Mouse (Mus musculus) forebrain, embryonic 12.5 days (tissue): ENCODE measurements at regions not wholly inside any gene's neighbourhood (a gene's known extent, or its start where the extent isn't known, plus 50 kb on each side); places are given as distances from the start of the nearest gene placed in this dataset.

Experiments used
- ATAC-seq: fragments of 200-750 bp; cut with Nextera tagmentation; 2 replicates; pipeline ENCODE4 v1.8.0; 2017; ENCODE audit warnings: moderate TSS enrichment; ENCODE audit not compliant: low FRiP score
- H3K27ac ChIP-seq: fragments of 300-500 bp; sonication (generic); 2 replicates; pipeline ENCODE4 v1.5.1; 2016; ENCODE audit warnings: mild to moderate bottlenecking
- H3K27me3 ChIP-seq: fragments of 300-500 bp; sonication (generic); 2 replicates; pipeline ENCODE4 v1.6.1; 2016; ENCODE audit warnings: mild to moderate bottlenecking
- H3K36me3 ChIP-seq: fragments of 300-500 bp; sonication (generic); replicated peaks from 2 replicates; pipeline ENCODE4 v1.6.1; 2016; ENCODE audit warnings: mild to moderate bottlenecking
- H3K4me1 ChIP-seq: fragments of 300-500 bp; sonication (generic); 2 replicates; pipeline ENCODE4 v1.6.1; 2016
- H3K4me2 ChIP-seq: fragments of 300-500 bp; sonication (generic); 2 replicates; pipeline ENCODE4 v1.6.1; 2016; ENCODE audit warnings: mild to moderate bottlenecking, moderate library complexity
- H3K4me3 ChIP-seq: fragments of 300-500 bp; sonication (generic); replicated peaks from 2 replicates; pipeline ENCODE4 v1.5.1; 2016; ENCODE audit warnings: mild to moderate bottlenecking
- H3K9ac ChIP-seq: fragments of 300-500 bp; sonication (generic); 2 replicates; pipeline ENCODE4 v1.6.1; 2016; ENCODE audit warnings: mild to moderate bottlenecking
- H3K9me3 ChIP-seq: fragments of 300-500 bp; sonication (generic); 2 replicates; pipeline ENCODE4 v1.6.1; 2016
- WGBS: fragments of 180-500 bp; shearing (Covaris S2); methylation state at CpG from one replicate; pipeline ENCODE4 v1.1.7; 2016; 5-methylcytosine and 5-hydroxymethylcytosine counted together

- Histone ChIP-seq H3K4me1 (no peaks in the 10 kb centered on the region), H3K9ac (no peak overlapping the region), H3K4me3 (no peak overlapping the region), H3K36me3 (no peaks in the 10 kb centered on the region), H3K27ac (no peak overlapping the region), H3K4me2 (no peak overlapping the region), H3K27me3 (no peaks in the 10 kb centered on the region), H3K9me3 (no peaks in the 10 kb centered on the region)
- ATAC-seq: no peak
- WGBS: 51% methylated on average over 2 of the region's 2 CpGs
Measured at GRCm38 (mm10) chr2:46678366-46678765, 1561.2 kb upstream of the Zeb2 start.

GRCm38 (mm10) chr2:46669517-46670291 lies 1552.5 kb upstream of the Zeb2 start:
- no peak overlapping the region for H3K4me2 ChIP-seq
- peaks cover 18% of the 10 kb centered on the region for H3K4me1 ChIP-seq
- H3K9ac ChIP-seq: no peak overlapping the region
- H3K27me3 ChIP-seq: no peaks in the 10 kb centered on the region
- no peak for ATAC-seq
- no peaks in the 10 kb centered on the region for H3K9me3 ChIP-seq
- H3K4me3 ChIP-seq: no peak overlapping the region
- no peaks in the 10 kb centered on the region for H3K36me3 ChIP-seq
- H3K27ac ChIP-seq: no peak overlapping the region
- WGBS: 79% methylated on average over 13 of the region's 13 CpGs

GRCm38 (mm10) chr2:46666990-46667337 lies 1549.8 kb upstream of the Zeb2 start:
- Histone ChIP-seq H3K9me3 (no peaks in the 10 kb centered on the region), H3K9ac (no peak overlapping the region), H3K4me1 (peaks cover 20% of the 10 kb centered on the region), H3K27ac (no peak overlapping the region), H3K27me3 (no peaks in the 10 kb centered on the region), H3K4me2 (peak overlapping the region; percentile 21), H3K36me3 (no peaks in the 10 kb centered on the region), H3K4me3 (no peak overlapping the region)
- 11% methylated on average over 3 of the region's 3 CpGs for WGBS
- peak; percentile 52 for ATAC-seq

- no peaks in the 10 kb centered on the region for H3K36me3 ChIP-seq
- ATAC-seq: peak; percentile 82
- H3K4me3 ChIP-seq: no peak overlapping the region
- no peaks in the 10 kb centered on the region for H3K9me3 ChIP-seq
- no peaks in the 10 kb centered on the region for H3K27me3 ChIP-seq
- WGBS: 28% methylated on average over 10 of the region's 10 CpGs
- H3K4me2 ChIP-seq: peak overlapping the region; percentile 21
- 0 out of 2 replicates have a peak overlapping the region, but pooled peaks have one; percentile 13 for H3K27ac ChIP-seq
- no peak overlapping the region for H3K9ac ChIP-seq
- peaks cover 20% of the 10 kb centered on the region for H3K4me1 ChIP-seq
Measured at GRCm38 (mm10) chr2:46666084-46666989, 1549.1 kb upstream of the Zeb2 start.

- Histone ChIP-seq H3K4me3 (no peak overlapping the region), H3K27ac (no peak overlapping the region), H3K4me1 (peaks cover 18% of the 10 kb centered on the region), H3K4me2 (no peak overlapping the region), H3K9me3 (no peaks in the 10 kb centered on the region), H3K36me3 (no peaks in the 10 kb centered on the region), H3K27me3 (no peaks in the 10 kb centered on the region), H3K9ac (no peak overlapping the region)
- ATAC-seq: no peak
- 89% methylated on average over 3 of the region's 3 CpGs for WGBS
Measured at GRCm38 (mm10) chr2:46661876-46662275, 1544.7 kb upstream of the Zeb2 start.

- Histone ChIP-seq H3K27me3 (no peaks in the 10 kb centered on the region), H3K4me1 (peaks cover 6% of the 10 kb centered on the region; the same call in 1 of the 2 replicates), H3K9ac (no peak overlapping the region), H3K36me3 (no peaks in the 10 kb centered on the region), H3K27ac (no peak overlapping the region), H3K4me3 (no peak overlapping the region), H3K4me2 (no peak overlapping the region), H3K9me3 (no peaks in the 10 kb centered on the region)
- WGBS: 88% methylated on average over 3 of the region's 3 CpGs
- no peak for ATAC-seq
Measured at GRCm38 (mm10) chr2:46660577-46660976, 1543.4 kb upstream of the Zeb2 start.

GRCm38 (mm10) chr2:46655289-46655688 lies 1538.1 kb upstream of the Zeb2 start:
- no peak for ATAC-seq
- Histone ChIP-seq H3K27ac (no peak overlapping the region), H3K4me1 (no peaks in the 10 kb centered on the region), H3K27me3 (no peaks in the 10 kb centered on the region), H3K4me2 (no peak overlapping the region), H3K36me3 (no peaks in the 10 kb centered on the region), H3K4me3 (no peak overlapping the region), H3K9me3 (no peaks in the 10 kb centered on the region), H3K9ac (no peak overlapping the region)
- WGBS: 100% methylated on average over 1 of the region's 1 CpGs

- Histone ChIP-seq H3K27ac (no peak overlapping the region), H3K4me1 (no peaks in the 10 kb centered on the region), H3K36me3 (no peaks in the 10 kb centered on the region), H3K4me2 (no peak overlapping the region), H3K9ac (no peak overlapping the region), H3K4me3 (no peak overlapping the region), H3K27me3 (no peaks in the 10 kb centered on the region), H3K9me3 (no peaks in the 10 kb centered on the region)
- no peak for ATAC-seq
- WGBS: 95% methylated on average over 1 of the region's 1 CpGs
Measured at GRCm38 (mm10) chr2:46652616-46653015, 1535.4 kb upstream of the Zeb2 start.

- H3K4me1 ChIP-seq: no peaks in the 10 kb centered on the region
- H3K9me3 ChIP-seq: no peaks in the 10 kb centered on the region
- no peak for ATAC-seq
- H3K4me2 ChIP-seq: no peak overlapping the region
- no peak overlapping the region for H3K27ac ChIP-seq
- no peaks in the 10 kb centered on the region for H3K36me3 ChIP-seq
- H3K27me3 ChIP-seq: no peaks in the 10 kb centered on the region
- 89% methylated on average over 2 of the region's 2 CpGs for WGBS
- H3K4me3 ChIP-seq: no peak overlapping the region
- H3K9ac ChIP-seq: no peak overlapping the region
Measured at GRCm38 (mm10) chr2:46646366-46646765, 1529.2 kb upstream of the Zeb2 start.

GRCm38 (mm10) chr2:46609217-46609616 lies 1492.0 kb upstream of the Zeb2 start:
- no peak overlapping the region for H3K9ac ChIP-seq
- ATAC-seq: no peak
- H3K27ac ChIP-seq: no peak overlapping the region
- no peaks in the 10 kb centered on the region for H3K4me1 ChIP-seq
- H3K27me3 ChIP-seq: no peaks in the 10 kb centered on the region
- 84% methylated on average over 2 of the region's 2 CpGs for WGBS
- H3K9me3 ChIP-seq: no peaks in the 10 kb centered on the region
- no peaks in the 10 kb centered on the region for H3K36me3 ChIP-seq
- no peak overlapping the region for H3K4me2 ChIP-seq
- no peak overlapping the region for H3K4me3 ChIP-seq

- no peak overlapping the region for H3K9ac ChIP-seq
- no peaks in the 10 kb centered on the region for H3K36me3 ChIP-seq
- no peak for ATAC-seq
- no peak overlapping the region for H3K4me3 ChIP-seq
- no peaks in the 10 kb centered on the region for H3K9me3 ChIP-seq
- 81% methylated on average over 2 of the region's 2 CpGs for WGBS
- H3K4me1 ChIP-seq: no peaks in the 10 kb centered on the region
- no peak overlapping the region for H3K4me2 ChIP-seq
- H3K27me3 ChIP-seq: no peaks in the 10 kb centered on the region
- H3K27ac ChIP-seq: no peak overlapping the region
Measured at GRCm38 (mm10) chr2:46581773-46582172, 1464.6 kb upstream of the Zeb2 start.

- Histone ChIP-seq H3K9me3 (no peaks in the 10 kb centered on the region), H3K27ac (no peak overlapping the region), H3K36me3 (no peaks in the 10 kb centered on the region), H3K4me2 (no peak overlapping the region), H3K9ac (no peak overlapping the region), H3K4me1 (no peaks in the 10 kb centered on the region), H3K27me3 (no peaks in the 10 kb centered on the region), H3K4me3 (no peak overlapping the region)
- ATAC-seq: no peak
- 92% methylated on average over 2 of the region's 2 CpGs for WGBS
Measured at GRCm38 (mm10) chr2:46570416-46570815, 1453.2 kb upstream of the Zeb2 start.
